Mouse (Mus musculus) midbrain, postnatal 0 days (tissue): Measurements from ENCODE around the gene Dclk1. TPM values are rescaled to one million over a fixed set of nuclear protein-coding genes. Genes with fewer than 3 reads are reported as not detected.
A peak's percentile ranks its signal among the peaks of the same experiment; 100 is the strongest.

ENCODE experiments used
- ATAC-seq: fragments of 200-750 bp; cut with Nextera tagmentation; 2 replicates; pipeline ENCODE4 v1.8.0; 2017; ENCODE audit warnings: moderate number of reproducible peaks, mild to moderate bottlenecking, moderate TSS enrichment, moderate library complexity; ENCODE audit not compliant: low FRiP score
- DNase-seq: peaks from one replicate; pipeline ENCODE4 v3.0.0-alpha.2; 2015; ENCODE audit warnings: low spot score
- H3K27ac ChIP-seq: fragments of 300-500 bp; sonication (generic); 2 replicates; pipeline ENCODE4 v1.5.1; 2014; ENCODE audit warnings: low read depth, mild to moderate bottlenecking, low read length, mixed read lengths
- H3K27me3 ChIP-seq: fragments of 300-500 bp; sonication (generic); 2 replicates; pipeline ENCODE4 v1.6.1; 2014; ENCODE audit warnings: low read length, control low read depth, mixed read lengths; ENCODE audit not compliant: insufficient read depth
- H3K36me3 ChIP-seq: fragments of 300-500 bp; sonication (generic); 2 replicates; pipeline ENCODE4 v1.6.1; 2014; ENCODE audit warnings: low read length, control low read depth, mixed read lengths; ENCODE audit not compliant: insufficient read depth
- H3K4me1 ChIP-seq: fragments of 300-500 bp; sonication (generic); 2 replicates; pipeline ENCODE4 v1.6.1; 2014; ENCODE audit warnings: mild to moderate bottlenecking, control low read depth, antibody characterized with exemption, low read length, mixed read lengths; ENCODE audit not compliant: insufficient read depth
- H3K4me2 ChIP-seq: fragments of 300-500 bp; sonication (generic); 2 replicates; pipeline ENCODE4 v1.6.1; 2014; ENCODE audit warnings: low read depth, mild to moderate bottlenecking, low read length, mixed read lengths; ENCODE audit not compliant: poor library complexity, severe bottlenecking
- H3K4me3 ChIP-seq: fragments of 300-500 bp; sonication (generic); 2 replicates; pipeline ENCODE4 v1.5.1; 2014; ENCODE audit warnings: low read depth, mild to moderate bottlenecking, low read length, moderate library complexity
- H3K9ac ChIP-seq: fragments of 300-500 bp; sonication (generic); replicated peaks from 2 replicates; pipeline ENCODE4 v1.6.1; 2014; ENCODE audit warnings: mild to moderate bottlenecking, low read length, moderate library complexity, mixed read lengths; ENCODE audit not compliant: poor library complexity, severe bottlenecking
- H3K9me3 ChIP-seq: fragments of 300-500 bp; sonication (generic); 2 replicates; pipeline ENCODE4 v1.6.1; 2016; ENCODE audit warnings: low read length, control low read depth
- CTCF ChIP-seq: IDR thresholded peaks from 2 replicates; pipeline ENCODE4 v1.5.1; 2016; ENCODE audit warnings: antibody characterized with exemption, mild to moderate bottlenecking
- WGBS: fragments of 180-500 bp; shearing (Covaris S2); extraction: QIAGEN DNeasy Blood & Tissue Kit; methylation state at CpG from one replicate; pipeline ENCODE4 v1.1.7; 2014; 5-methylcytosine and 5-hydroxymethylcytosine counted together
- polyA plus RNA-seq: library from polyadenylated mRNA; unstranded; fragments of >200 nt; fragmentation: Nextera tagmentation; extraction: Ambion mirVana; gene quantifications from 2 replicates; pipeline ENCODE4 v1.2.1, GENCODE M21; 2015
- total RNA-seq: library from RNA; depleted of rRNA; stranded (reverse); fragments of >200 nt; gene quantifications from 2 replicates; pipeline ENCODE4 v1.2.3, GENCODE M21; 2014

Gene Dclk1
- total and polyA plus RNA-seq, 2 experiments from 2014 or later = 219 to 307 TPM

DNA sequence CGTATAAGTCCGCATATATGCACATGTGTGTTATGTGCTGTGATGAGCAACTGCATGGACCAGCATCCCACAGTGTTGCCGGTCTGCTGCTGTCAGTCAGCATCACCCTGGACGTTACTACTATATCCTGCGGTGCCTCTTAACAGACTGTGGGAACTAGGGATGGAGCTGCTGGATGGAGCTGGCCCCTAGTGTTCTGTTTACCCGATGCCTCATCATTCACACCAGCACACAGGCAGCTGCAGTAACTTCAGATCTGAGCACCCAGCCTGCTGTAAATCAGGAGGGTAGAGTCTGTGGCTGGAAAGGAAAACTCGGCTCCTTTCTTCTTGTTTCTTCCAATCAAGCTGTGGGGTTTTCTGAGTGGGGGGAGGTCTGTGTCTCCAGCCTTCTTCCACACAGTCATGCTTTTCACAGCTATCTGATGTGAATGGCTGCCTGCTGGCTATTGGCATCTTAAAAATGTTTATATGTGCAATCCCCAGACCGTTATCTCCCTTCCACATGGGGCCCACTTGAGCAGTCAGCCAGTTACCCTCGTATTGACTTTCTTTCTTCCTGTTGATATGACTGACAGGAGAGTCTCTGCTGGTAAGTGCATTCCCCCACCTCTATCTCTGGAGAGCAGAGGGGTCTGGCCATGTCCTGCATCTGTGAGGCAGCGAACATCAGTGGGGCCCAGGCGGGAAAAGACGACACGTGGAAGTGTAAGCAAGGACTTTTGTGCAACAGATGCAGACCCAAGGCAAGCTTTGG is 301.9 kb downstream of the Dclk1 start:
- Histone ChIP-seq H3K27ac (peak overlapping the region; percentile 71; the same call in 1 of the 2 replicates), H3K4me1 (0 out of 2 replicates have a peak, but pooled peaks cover 4% of the 10 kb centered on the region), H3K27me3 (no peaks in the 10 kb centered on the region), H3K9me3 (no peaks in the 10 kb centered on the region), H3K36me3 (no peaks in the 10 kb centered on the region), H3K4me3 (no peak overlapping the region), H3K9ac (no peak overlapping the region), H3K4me2 (no peak overlapping the region)
- no peak; the same call in 1 of the 2 replicates for TF ChIP-seq CTCF
- ATAC-seq (no peak), DNase-seq (no peak)
- WGBS = 58% methylated on average over 13 of the region's 13 CpGs

DNA sequence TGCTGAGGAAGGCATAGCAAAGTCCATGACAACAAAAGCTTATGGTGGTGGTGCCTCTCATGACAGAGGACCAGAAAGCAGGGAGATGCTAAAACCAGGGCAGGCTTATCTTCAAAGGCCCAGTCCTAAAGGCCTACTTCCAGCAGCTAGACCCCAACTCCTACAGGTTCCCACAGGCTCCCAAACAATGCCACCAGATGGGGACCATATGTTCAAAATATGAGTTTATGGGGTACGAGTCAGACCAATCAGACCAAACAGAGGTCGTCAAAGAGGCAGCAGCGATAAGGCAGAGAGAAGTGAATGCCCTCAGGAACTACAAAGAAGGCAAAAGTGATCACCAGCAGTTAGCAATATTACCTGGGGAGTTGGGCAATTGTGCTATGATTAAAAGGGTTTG is 303.1 kb downstream of the Dclk1 start:
- H3K36me3 ChIP-seq = no peaks in the 10 kb centered on the region
- no peak overlapping the region for H3K4me2 ChIP-seq
- no peaks in the 10 kb centered on the region for H3K27me3 ChIP-seq
- H3K9ac ChIP-seq = no peak overlapping the region
- ATAC-seq (no peak), DNase-seq (no peak)
- no peak overlapping the region for H3K27ac ChIP-seq
- 0 out of 2 replicates have a peak, but pooled peaks cover 4% of the 10 kb centered on the region for H3K4me1 ChIP-seq
- H3K4me3 ChIP-seq = no peak overlapping the region
- TF ChIP-seq CTCF = no peak
- 88% methylated on average over 3 of the region's 3 CpGs for WGBS
- no peaks in the 10 kb centered on the region for H3K9me3 ChIP-seq

DNA sequence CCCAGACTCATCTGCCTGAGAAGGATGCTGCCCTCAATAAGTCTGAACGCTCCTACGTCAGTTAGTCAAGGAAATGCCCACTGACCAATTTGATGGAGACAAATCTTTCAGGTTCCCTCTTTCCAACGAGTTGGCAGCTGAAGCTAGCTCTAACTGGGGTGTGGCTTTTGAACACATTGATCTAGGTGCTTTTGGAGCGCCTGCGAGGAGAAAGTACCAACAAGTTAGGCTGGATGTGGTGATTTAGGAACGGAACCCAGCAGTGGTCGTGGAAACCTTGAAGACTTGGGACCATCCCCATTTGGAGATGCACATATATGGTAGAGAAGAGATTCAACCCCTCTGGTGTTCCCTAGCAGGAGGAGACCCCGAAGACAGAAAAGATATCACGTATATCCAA is 303.8 kb downstream of the Dclk1 start:
- Histone ChIP-seq H3K27ac (no peak overlapping the region), H3K4me1 (0 out of 2 replicates have a peak, but pooled peaks cover 4% of the 10 kb centered on the region), H3K36me3 (no peaks in the 10 kb centered on the region), H3K9ac (no peak overlapping the region), H3K27me3 (no peaks in the 10 kb centered on the region), H3K4me2 (no peak overlapping the region), H3K4me3 (no peak overlapping the region), H3K9me3 (no peaks in the 10 kb centered on the region)
- ATAC-seq (no peak), DNase-seq (no peak)
- WGBS = 92% methylated on average over 9 of the region's 9 CpGs
- no peak for TF ChIP-seq CTCF

DNA sequence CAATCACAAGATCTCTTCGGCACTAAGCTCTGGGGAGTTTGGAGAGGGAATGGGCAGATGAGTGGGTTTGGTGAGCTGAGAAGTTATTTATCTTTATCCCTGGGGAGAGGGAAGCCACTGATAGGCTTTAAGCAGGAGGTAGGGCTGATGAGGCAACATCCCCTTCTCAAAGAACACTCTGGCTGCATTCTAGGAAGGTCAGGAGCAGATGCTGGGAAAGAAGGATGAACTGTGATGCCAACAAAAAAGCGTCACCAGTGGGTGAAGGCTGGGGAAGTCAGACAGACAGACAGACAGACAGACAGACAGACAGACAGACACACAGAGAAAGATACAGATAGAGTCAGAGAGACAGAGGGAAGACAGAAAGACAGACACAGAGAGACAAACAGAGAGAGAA is 304.9 kb downstream of the Dclk1 start:
- no peak for TF ChIP-seq CTCF
- Histone ChIP-seq H3K27ac (no peak overlapping the region), H3K4me2 (no peak overlapping the region), H3K27me3 (no peaks in the 10 kb centered on the region), H3K4me3 (no peak overlapping the region), H3K9me3 (no peaks in the 10 kb centered on the region), H3K36me3 (no peaks in the 10 kb centered on the region), H3K4me1 (0 out of 2 replicates have a peak, but pooled peaks cover 4% of the 10 kb centered on the region), H3K9ac (no peak overlapping the region)
- no peak for DNase-seq
- ATAC-seq = no peak
- WGBS = 69% methylated on average over 2 of the region's 2 CpGs

DNA sequence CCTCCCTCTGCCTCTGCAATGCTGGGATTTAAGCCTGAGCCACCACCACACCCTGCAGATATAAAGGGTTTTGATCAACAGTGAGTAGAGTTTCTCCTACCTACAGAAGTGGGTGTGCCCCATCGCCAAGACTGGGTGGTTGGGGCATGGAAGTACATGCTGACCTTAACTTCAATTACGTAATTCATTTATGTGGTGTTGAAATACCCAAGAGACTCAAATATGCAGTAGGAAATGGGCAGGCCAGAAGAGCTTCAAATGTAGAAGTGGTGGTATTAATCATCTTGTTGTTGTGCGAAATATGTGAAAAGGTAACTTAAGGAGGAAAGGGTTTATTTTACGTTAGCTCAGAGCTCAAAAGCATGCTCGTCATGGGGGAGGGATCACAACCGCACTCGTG is 307.2 kb downstream of the Dclk1 start:
- Histone ChIP-seq H3K4me2 (no peak overlapping the region), H3K36me3 (no peaks in the 10 kb centered on the region), H3K9ac (no peak overlapping the region), H3K27ac (no peak overlapping the region), H3K27me3 (no peaks in the 10 kb centered on the region), H3K4me3 (no peak overlapping the region), H3K9me3 (no peaks in the 10 kb centered on the region), H3K4me1 (no peaks in the 10 kb centered on the region)
- DNase-seq = no peak
- ATAC-seq = no peak
- no peak for TF ChIP-seq CTCF
- 96% methylated on average over 7 of the region's 7 CpGs for WGBS

DNA sequence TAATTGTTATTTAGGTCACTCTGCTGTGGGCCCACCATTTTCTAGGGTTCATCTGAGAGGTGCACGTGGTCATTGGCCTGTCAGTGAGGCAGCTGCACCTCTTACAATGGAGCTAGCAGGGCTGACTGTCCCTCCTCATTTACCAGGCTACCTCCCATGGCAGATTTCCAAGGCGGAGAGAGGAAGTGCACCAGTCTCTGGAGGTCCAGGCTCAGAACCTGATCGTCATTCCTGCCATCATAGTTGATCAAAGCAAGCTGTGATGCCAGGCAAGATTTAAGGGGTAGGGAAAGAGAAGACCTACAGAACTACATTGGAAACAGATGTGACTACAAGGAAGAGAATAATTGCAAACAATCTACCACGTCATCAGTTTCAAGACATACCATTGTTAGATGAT is 308.8 kb downstream of the Dclk1 start:
- no peak overlapping the region for H3K9ac ChIP-seq
- no peaks in the 10 kb centered on the region for H3K36me3 ChIP-seq
- H3K9me3 ChIP-seq = no peaks in the 10 kb centered on the region
- no peak for DNase-seq
- H3K4me3 ChIP-seq = no peak overlapping the region
- no peak overlapping the region for H3K27ac ChIP-seq
- no peaks in the 10 kb centered on the region for H3K4me1 ChIP-seq
- no peak for TF ChIP-seq CTCF
- no peak for ATAC-seq
- WGBS = 70% methylated on average over 4 of the region's 4 CpGs
- no peak overlapping the region for H3K4me2 ChIP-seq
- H3K27me3 ChIP-seq = no peaks in the 10 kb centered on the region
